13 mouse cellular contexts compared by ENCODE assay signal in genomic region chr9:76003637-76004036, GRCm38 (mm10). TPM values are rescaled to one million over a fixed set of nuclear protein-coding genes. Genes with fewer than 3 reads are reported as not detected.
DNase-seq lines count a peak whose midpoint lies in the region; ATAC-seq and TF ChIP-seq lines count a peak whose summit lies in the region.
"Had no signal": no experiment of that assay in that cellular context is flagged by ENCODE, and none has a peak within 500 bp of the region (broad histone marks: within the 10 kb centered on the region; RNA-seq: fewer than 3 reads in every experiment).

No protein-coding gene starts in this region.

- no peaks in the 10 kb centered on the region for H3K79me2 ChIP-seq in CH12.LX (replicated peaks; ENCODE audit: control insufficient read depth, extremely low read depth, insufficient read depth, poor library complexity, severe bottlenecking)

- no peaks in the 10 kb centered on the region for H3K27me3 ChIP-seq in CH12.LX (replicated peaks)
- H3K27me3 ChIP-seq in heart, embryonic 14.5 days (ENCODE audit: control insufficient read depth, insufficient read depth, low read length): no peaks in the 10 kb centered on the region
- H3K27me3 ChIP-seq: embryonic facial prominence, embryonic 12.5 days; limb, embryonic 13.5 days had no signal

- H3K9me3 ChIP-seq in CH12.LX (replicated peaks; ENCODE audit: low read length): no peaks in the 10 kb centered on the region
- no peaks in the 10 kb centered on the region for H3K9me3 ChIP-seq in heart, embryonic 14.5 days (ENCODE audit: control insufficient read depth, low read length)
- H3K9me3 ChIP-seq: embryonic facial prominence, embryonic 12.5 days; limb, embryonic 13.5 days had no signal

- WGBS in heart, embryonic 14.5 days: 27% methylated on average over 6 of the region's 6 CpGs

- no peak for TF ChIP-seq CTCF in CH12.LX (conservative IDR thresholded peaks at IDR 0.05 in 1 of 2, IDR thresholded peaks at IDR 0.05 in 1 of 2; ENCODE audit: low read depth in 2 of 2, low read length in 2 of 2)

- in situ Hi-C loops in CH12.LX (cut with MboI; ENCODE audit: low pct_ligation_motif_present, low pct_unique_long_range_greater_than_20kb, low sequenced_read_pairs): no loop called here

- no peak for TF ChIP-seq RAD21 in CH12.LX (IDR thresholded peaks at IDR 0.05; ENCODE audit: low read depth, low read length)

- DNase-seq in heart, adult 18-20 months: peak; percentile 34 to 59
- DNase-seq in heart, postnatal 25 days (ENCODE audit: low spot score): no peak
- DNase-seq in CH12.LX (ENCODE audit: extremely low read depth): peak; percentile 77
- peak; percentile 45 for DNase-seq in mesoderm, embryonic 11.5 days (ENCODE audit: low read depth, low spot score)
- no peak for DNase-seq in left cerebral cortex, postnatal 36 days (ENCODE audit: low spot score in 2 of 2)
- no peak for DNase-seq in kidney, adult 18-20 months
- DNase-seq: cerebellum, adult 2 months; layer of hippocampus, postnatal 36 days had no signal

- no peak overlapping the region for H3K27ac ChIP-seq in CH12.LX (ENCODE audit: insufficient read depth, low read depth)
- H3K27ac ChIP-seq in heart, embryonic 14.5 days (replicated peaks in 1 of 2; ENCODE audit: control insufficient read depth in 1 of 2, insufficient read depth in 1 of 2, low read depth in 2 of 2, low read length in 2 of 2): no peak overlapping the region
- H3K27ac ChIP-seq: embryonic facial prominence, embryonic 12.5 days; limb, embryonic 13.5 days had no signal

- H3K4me3 ChIP-seq in CH12.LX (replicated peaks in 1 of 3; ENCODE audit: low read depth in 2 of 3, low read length in 2 of 3, poor library complexity in 1 of 3): no peak overlapping the region
- H3K4me3 ChIP-seq in heart, embryonic 14.5 days (ENCODE audit: control insufficient read depth in 1 of 2, insufficient read depth in 1 of 2, low read depth in 1 of 2, low read length in 2 of 2): no peak overlapping the region
- H3K4me3 ChIP-seq: embryonic facial prominence, embryonic 12.5 days; limb, embryonic 13.5 days had no signal

- peak overlapping the region; percentile 59 for H3K4me2 ChIP-seq in CH12.LX (ENCODE audit: insufficient read depth, low read depth, poor library complexity, severe bottlenecking)
- H3K4me2 ChIP-seq in heart, embryonic 14.5 days (ENCODE audit: low read length): peak overlapping the region; percentile 0; the same call in 1 of the 2 replicates
- H3K4me2 ChIP-seq: embryonic facial prominence, embryonic 12.5 days; limb, embryonic 13.5 days had no signal

- ATAC-seq in heart, embryonic 14.5 days (ENCODE audit: insufficient number of reproducible peaks, insufficient read depth, low FRiP score, low read depth): no peak
- no peak for ATAC-seq in CD4-positive, CD25-positive, alpha-beta regulatory T cell, adult 4 months
- ATAC-seq: forebrain, embryonic 14.5 days had no signal

- H3K36me3 ChIP-seq in CH12.LX (replicated peaks in 1 of 2; ENCODE audit: control insufficient read depth in 1 of 2, insufficient read depth in 1 of 2, low read length in 1 of 2): no peaks in the 10 kb centered on the region
- H3K36me3 ChIP-seq in heart, embryonic 14.5 days (ENCODE audit: control insufficient read depth, insufficient read depth, low read length): no peaks in the 10 kb centered on the region
- H3K36me3 ChIP-seq: embryonic facial prominence, embryonic 12.5 days; limb, embryonic 13.5 days had no signal

- no peak for TF ChIP-seq POLR2A in CH12.LX (IDR thresholded peaks at IDR 0.05; ENCODE audit: low read depth, low read length)

- peak overlapping the region; percentile 40; the same call in 1 of the 2 replicates for H3K9ac ChIP-seq in CH12.LX (ENCODE audit: insufficient read depth, low read depth)
- no peak overlapping the region for H3K9ac ChIP-seq in heart, embryonic 14.5 days (ENCODE audit: low read length)
- H3K9ac ChIP-seq: embryonic facial prominence, embryonic 12.5 days; limb, embryonic 13.5 days had no signal

- TF ChIP-seq EP300 in CH12.LX (IDR thresholded peaks at IDR 0.05; ENCODE audit: low read length): 0 out of 2 replicates have a peak, but pooled peaks have one; percentile 6

- peaks cover 0 to 11% of the 10 kb centered on the region in 2 experiments; a peak in 2 of 4 replicates for H3K4me1 ChIP-seq in CH12.LX (ENCODE audit: control insufficient read depth in 1 of 2, insufficient read depth in 2 of 2)
- H3K4me1 ChIP-seq in heart, embryonic 14.5 days (ENCODE audit: control insufficient read depth in 2 of 2, insufficient read depth in 2 of 2, low read length in 2 of 2): no peaks in the 10 kb centered on the region; a peak in 1 of 4 replicates
- H3K4me1 ChIP-seq: embryonic facial prominence, embryonic 12.5 days had no signal

- dilution Hi-C loops in CH12.LX (cut with MboI; ENCODE audit: extremely low pct_ligation_motif_present, extremely low pct_unique_long_range_greater_than_20kb, low sequenced_read_pairs): no loop called here

- intact Hi-C loops in heart, postnatal 25 days (cut with DNase I): no loop called here
- intact Hi-C loops in left cerebral cortex, postnatal 36 days (cut with DNase I): no loop called here

TF ChIP-seq in CH12.LX, 34 proteins besides CTCF, POLR2A, EP300 and RAD21:
- TF ChIP-seq NELFE (IDR thresholded peaks at IDR 0.05; ENCODE audit: low read depth, low read length): no peak
- peak; percentile 72 for TF ChIP-seq IRF4 (IDR thresholded peaks at IDR 0.05; ENCODE audit: low read depth, low read length)
- no peak for TF ChIP-seq ELF1 (IDR thresholded peaks at IDR 0.05; ENCODE audit: low read depth, low read length)
- TF ChIP-seq ETS1 (conservative IDR thresholded peaks at IDR 0.05; ENCODE audit: low read depth, low read length): peak; percentile 67
- no peak for TF ChIP-seq ZNF384 (IDR thresholded peaks at IDR 0.05; ENCODE audit: low read depth, low read length)
- TF ChIP-seq BHLHE40 (IDR thresholded peaks at IDR 0.05; ENCODE audit: low read depth, low read length): peak; percentile 73
- TF ChIP-seq RCOR1 (conservative IDR thresholded peaks at IDR 0.05; ENCODE audit: low read depth, low read length): no peak
- no peak for TF ChIP-seq JUN (IDR thresholded peaks at IDR 0.05; ENCODE audit: insufficient read depth, low read depth, low read length)
- TF ChIP-seq MAZ (IDR thresholded peaks at IDR 0.05; ENCODE audit: low read depth, low read length): no peak
- TF ChIP-seq NRF1 (IDR thresholded peaks at IDR 0.05; ENCODE audit: low read depth, low read length): no peak
- TF ChIP-seq PAX5 (IDR thresholded peaks at IDR 0.05; ENCODE audit: low read length): no peak
- TF ChIP-seq E2F4 (IDR thresholded peaks at IDR 0.05; ENCODE audit: insufficient replicate concordance, low read depth, low read length): no peak
- no peak for TF ChIP-seq ZKSCAN1 (IDR thresholded peaks at IDR 0.05; ENCODE audit: borderline replicate concordance, low read depth, low read length)
- TF ChIP-seq MAX (IDR thresholded peaks at IDR 0.05; ENCODE audit: low read length): peak; percentile 92
- 0 out of 2 replicates have a peak, but pooled peaks have one; percentile 26 for TF ChIP-seq CHD2 (IDR thresholded peaks at IDR 0.05; ENCODE audit: low read length)
- TF ChIP-seq SMC3 (IDR thresholded peaks at IDR 0.05; ENCODE audit: low read depth, low read length): no peak
- TF ChIP-seq MEF2A (IDR thresholded peaks at IDR 0.05; ENCODE audit: borderline replicate concordance, low read depth, low read length): no peak
- TF ChIP-seq MYC (IDR thresholded peaks at IDR 0.05; ENCODE audit: low read depth, low read length): peak; percentile 90
- no peak for TF ChIP-seq UBTF (IDR thresholded peaks at IDR 0.05; ENCODE audit: low read depth, low read length)
- no peak for TF ChIP-seq HCFC1 (IDR thresholded peaks at IDR 0.05; ENCODE audit: low read depth, low read length)
- no peak for TF ChIP-seq MAFK (IDR thresholded peaks at IDR 0.05; ENCODE audit: insufficient replicate concordance, low read length)
- TF ChIP-seq MXI1 (IDR thresholded peaks at IDR 0.05; ENCODE audit: low read depth, low read length): peak; percentile 73; the same call in 1 of the 2 replicates
- TF ChIP-seq TCF12 (IDR thresholded peaks at IDR 0.05; ENCODE audit: low read depth, low read length): peak; percentile 31; the same call in 1 of the 2 replicates
- no peak for TF ChIP-seq CHD1 (IDR thresholded peaks at IDR 0.05; ENCODE audit: low read depth, low read length)
- no peak for TF ChIP-seq USF2 (conservative IDR thresholded peaks at IDR 0.05; ENCODE audit: low read depth, low read length)
- TF ChIP-seq POLR2AphosphoS2 (IDR thresholded peaks at IDR 0.05; ENCODE audit: low read depth, low read length): no peak
- no peak for TF ChIP-seq KAT2A (IDR thresholded peaks at IDR 0.05; ENCODE audit: insufficient replicate concordance, low read length)
- TF ChIP-seq SIN3A (IDR thresholded peaks at IDR 0.05; ENCODE audit: low read length): no peak
- TF ChIP-seq GABPA (IDR thresholded peaks at IDR 0.05; ENCODE audit: insufficient replicate concordance, low read depth, low read length): no peak
- TF ChIP-seq USF1 (IDR thresholded peaks at IDR 0.05; ENCODE audit: low read depth, low read length): no peak
- TF ChIP-seq JUND (conservative IDR thresholded peaks at IDR 0.05; ENCODE audit: low read depth, low read length): no peak
- TF ChIP-seq ZMIZ1 (IDR thresholded peaks at IDR 0.05; ENCODE audit: low read depth, low read length): no peak

RNA-seq across cellular contexts. Expression of gene Hmgcll1, which starts 11.0 kb away (rescaled TPM):
- under 1 TPM in 1 of 2 experiments, not detected in 1; 0.15 TPM for total RNA-seq in heart, adult 18-20 months (2021)
- total RNA-seq in heart, postnatal 25 days (2021): under 1 TPM in 1 of 2 experiments, not detected in 1; 0.31 TPM
- 0.08 TPM in 2 replicates for total RNA-seq in CH12.LX (2012; rRNA removed)
- total RNA-seq in CH12.LX (2014; rRNA removed): 0.12 TPM in 1 of 2 replicates, not detected in the other
- not detected in 2 replicates for polyA plus RNA-seq in CH12.LX (2012; ENCODE audit: insufficient read length, low read depth)
- 0.62 and 2.2 TPM in 2 replicates for polyA plus RNA-seq in heart, embryonic 14.5 days (2014; fragmentation: Nextera tagmentation; extraction: Ambion mirVana)
- polyA plus RNA-seq in CD4-positive, CD25-positive, alpha-beta regulatory T cell, adult 4 months (2017; shearing (Covaris generic)): not detected
- 10 to 100 TPM; 16.9 to 18.6 TPM for total RNA-seq in left cerebral cortex, postnatal 36 days (2021)

Comparison
In these comparisons a context has a peak if more than half of its experiments do, and no peak if none do; other contexts are left out.
1. DNase-seq: peak in heart, adult 18-20 months (2 of 2), CH12.LX (single experiment) and mesoderm, embryonic 11.5 days (single experiment); none in heart, postnatal 25 days (single experiment), left cerebral cortex, postnatal 36 days (0 of 2) and kidney, adult 18-20 months (single experiment).
2. RNA of gene Hmgcll1, which starts 11.0 kb away (total RNA-seq): 16.9 to 18.6 TPM in left cerebral cortex, postnatal 36 days; 0.31 TPM in heart, postnatal 25 days, 0.15 TPM in heart, adult 18-20 months and 0.08 to 0.12 TPM in CH12.LX; every median in the first group is over 10 times any median in the second.